Mouse (Mus musculus): ENCODE data around the gene Olfr1113. TPM values are rescaled to one million over a fixed set of nuclear protein-coding genes. Genes with fewer than 3 reads are reported as not detected.
"Not testable (repeated sequence)": the region's sequence is repeated elsewhere in the genome, so short reads cannot be mapped to it uniquely, and the experiment has no call there.

Gene Olfr1113
- total RNA-seq (2021) = not detected

DNA sequence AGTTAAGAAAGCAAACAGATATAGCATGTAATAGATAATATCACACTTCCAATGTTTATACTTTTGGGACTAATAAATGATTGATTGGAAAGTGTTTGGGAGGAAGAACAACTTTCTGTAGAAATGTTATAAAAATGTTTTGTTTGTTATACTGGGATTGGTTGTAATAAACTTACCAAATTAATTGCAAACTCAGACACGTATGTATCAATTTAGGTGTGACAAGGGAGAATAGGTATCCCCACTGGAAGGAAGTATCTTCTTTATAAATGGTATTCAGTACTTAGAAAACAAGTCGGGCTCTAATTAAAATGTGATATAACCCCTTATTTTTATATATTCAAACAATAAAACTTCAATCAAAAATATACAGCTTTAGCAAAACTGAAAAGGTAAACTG lies at the start of gene Olfr1113:
Gene Olfr1113, plus strand, starts transcription at position 301 of the 400 bp plus-strand sequence.
- intact Hi-C loops (cut with DNase I) = no loop called here
- DNase-seq (ENCODE audit: low spot score in 2 of 2) = no peak

DNA sequence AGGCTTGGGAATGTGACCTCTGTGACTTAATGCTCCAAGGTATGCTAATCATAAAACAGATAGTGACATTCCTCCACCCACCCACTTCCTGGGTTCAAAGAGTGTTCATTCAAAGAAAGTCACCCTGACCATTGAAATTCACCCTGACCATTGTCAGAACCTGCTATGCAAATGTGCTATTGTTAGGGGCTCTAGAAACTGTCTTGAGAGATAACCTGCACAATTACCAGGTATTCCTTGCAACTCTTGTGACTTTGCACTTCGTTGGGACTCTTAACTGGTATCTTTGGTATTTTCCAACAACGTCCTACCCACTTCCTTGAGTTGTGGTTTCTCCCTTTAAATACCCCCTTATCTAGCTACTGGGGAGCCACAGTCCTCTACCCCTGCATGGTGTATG lies 41.0 kb upstream of the Olfr1113 start:
- DNase-seq (ENCODE audit: low spot score in 2 of 2); intact Hi-C loops (cut with DNase I): not testable (repeated sequence)

DNA sequence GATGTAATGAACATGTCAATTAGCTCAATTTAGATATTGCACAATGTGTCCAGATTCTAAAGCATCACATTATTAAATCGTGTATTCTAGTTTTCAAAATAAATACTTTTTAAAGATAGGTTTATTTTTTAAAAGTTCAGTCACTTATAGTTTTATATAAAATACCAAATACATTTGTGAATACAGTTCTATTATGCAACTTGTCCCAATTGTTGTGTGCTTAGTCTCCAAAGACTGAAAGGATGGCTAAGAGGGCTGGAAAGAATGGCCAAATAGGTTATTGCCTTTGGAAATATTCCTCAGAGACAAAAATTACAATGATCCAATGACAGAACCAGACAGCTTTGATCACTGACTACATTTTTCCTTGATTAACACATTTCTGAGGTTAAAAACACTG lies 21.3 kb upstream of the Olfr1113 start, which contains the start of gene Olfr1112:
Gene Olfr1112, plus strand, starts transcription at position 301 of the 400 bp plus-strand sequence.
- intact Hi-C loops (cut with DNase I) = no loop called here
- no peak for DNase-seq (ENCODE audit: low spot score in 2 of 2)

- DNase-seq (ENCODE audit: low spot score in 2 of 2) = no peak
- intact Hi-C loops (cut with DNase I) = no loop called here
Measured at GRCm38 (mm10) chr2:87247713-87248112, 38.9 kb downstream of the Olfr1113 start, which contains the start of gene Olfr1115. Gene Olfr1115 (plus strand): TSS chr2:87248013.

Small RNA genes lying within 50 kb of the gene (microRNA-seq; reads per million reads assigned to microRNA genes)
- gene Gm27438 = 0 reads per million in 2 experiments

Other genes with a start within 250 kb of the Olfr1113 start
- gene Olfr1099, start 248.3 kb upstream of the Olfr1113 start, total RNA-seq (2021) = not detected
- not detected for gene Olfr1100, start 229.0 kb upstream of the Olfr1113 start, total RNA-seq (2021)
- gene Olfr1101, start 217.7 kb upstream of the Olfr1113 start, total RNA-seq (2021) = not detected
- not detected for gene Olfr1102, start 210.6 kb upstream of the Olfr1113 start, total RNA-seq (2021)
- gene Olfr1104, start 181.9 kb upstream of the Olfr1113 start, total RNA-seq (2021) = not detected
- gene Olfr1105, start 172.4 kb upstream of the Olfr1113 start, total RNA-seq (2021) = not detected
- gene Olfr1106, start 156.7 kb upstream of the Olfr1113 start, total RNA-seq (2021) = not detected
- gene Olfr1107, start 133.2 kb upstream of the Olfr1113 start, total RNA-seq (2021) = not detected
- not detected for gene Olfr1109, start 113.0 kb upstream of the Olfr1113 start, total RNA-seq (2021)
- gene Olfr259, start 94.4 kb upstream of the Olfr1113 start, total RNA-seq (2021) = not detected
- not detected for gene Olfr1110, start 68.7 kb upstream of the Olfr1113 start, total RNA-seq (2021)
- gene Olfr1111, start 56.3 kb upstream of the Olfr1113 start, total RNA-seq (2021) = not detected
- not detected for gene Olfr1112, start 21.2 kb upstream of the Olfr1113 start, total RNA-seq (2021)
- gene Olfr1115, start 39.0 kb downstream of the Olfr1113 start, total RNA-seq (2021) = not detected
- not detected for gene Olfr1116, start 58.6 kb downstream of the Olfr1113 start, total RNA-seq (2021)
- not detected for gene Olfr1118, start 98.6 kb downstream of the Olfr1113 start, total RNA-seq (2021)
- gene Olfr1120, start 145.8 kb downstream of the Olfr1113 start, total RNA-seq (2021) = not detected
- gene Olfr1121, start 160.9 kb downstream of the Olfr1113 start, total RNA-seq (2021) = not detected
- gene Olfr1122, start 176.9 kb downstream of the Olfr1113 start, total RNA-seq (2021) = under 1 TPM in 1 of 2 experiments, not detected in 1; 0.14 TPM
- not detected for gene Olfr1123, start 207.7 kb downstream of the Olfr1113 start, total RNA-seq (2021)
- gene Olfr1124, start 221.3 kb downstream of the Olfr1113 start, total RNA-seq (2021) = not detected
- not detected for gene Olfr1126, start 245.0 kb downstream of the Olfr1113 start, total RNA-seq (2021)